Mouse (Mus musculus) E14TG2a.4 (cell line): Measurements from ENCODE around the gene Ide.

Experiments
- CTCF ChIP-seq: conservative IDR thresholded peaks from 2 replicates; pipeline ENCODE4 v1.5.1; 2014; ENCODE audit warnings: low read length
- POU5F1 ChIP-seq: IDR thresholded peaks from 2 replicates; pipeline ENCODE4 v1.6.1; 2014; ENCODE audit warnings: low read length, borderline replicate concordance

GRCm38 (mm10) chr19:37340495-37340894, 2.8 kb upstream of the Ide start:
- TF ChIP-seq CTCF: no peak
- no peak for TF ChIP-seq POU5F1
